Mouse (Mus musculus) liver, embryonic 16.5 days (tissue): ENCODE data around the gene Srgap2. TPM values are rescaled to one million over a fixed set of nuclear protein-coding genes. Genes with fewer than 3 reads are reported as not detected.
"Not testable (repeated sequence)": the region's sequence is repeated elsewhere in the genome, so short reads cannot be mapped to it uniquely, and the experiment has no call there.

Experiments used
- ATAC-seq: fragments of 200-750 bp; cut with Nextera tagmentation; 2 replicates; pipeline ENCODE4 v1.8.0; 2017; ENCODE audit warnings: low read depth, mild to moderate bottlenecking, moderate number of reproducible peaks, moderate library complexity
- H3K27ac ChIP-seq: fragments of 300-500 bp; sonication (generic); 2 replicates; pipeline ENCODE4 v1.5.1; 2014; ENCODE audit warnings: mild to moderate bottlenecking, low read length
- H3K27me3 ChIP-seq: fragments of 300-500 bp; sonication (generic); 2 replicates; pipeline ENCODE4 v1.6.1; 2014; ENCODE audit warnings: low read depth, low read length, mixed read lengths; ENCODE audit not compliant: control insufficient read depth, insufficient read depth
- H3K36me3 ChIP-seq: fragments of 300-500 bp; sonication (generic); 2 replicates; pipeline ENCODE4 v1.6.1; 2014; ENCODE audit warnings: mild to moderate bottlenecking; ENCODE audit not compliant: control insufficient read depth, insufficient read depth
- H3K4me1 ChIP-seq: fragments of 300-500 bp; sonication (generic); 2 replicates; pipeline ENCODE4 v1.6.1; 2014; ENCODE audit warnings: low read depth, low read length, mixed read lengths; ENCODE audit not compliant: control insufficient read depth
- H3K4me2 ChIP-seq: fragments of 300-500 bp; sonication (generic); 2 replicates; pipeline ENCODE4 v1.6.1; 2014; ENCODE audit warnings: low read depth, low read length, mixed read lengths
- H3K4me3 ChIP-seq: fragments of 300-500 bp; sonication (generic); 2 replicates; pipeline ENCODE4 v1.5.1; 2014; ENCODE audit warnings: low read depth, mild to moderate bottlenecking, low read length
- H3K9ac ChIP-seq: fragments of 300-500 bp; sonication (generic); 2 replicates; pipeline ENCODE4 v1.6.1; 2014; ENCODE audit warnings: low read depth, low read length
- H3K9me3 ChIP-seq: fragments of 300-500 bp; sonication (generic); replicated peaks from 2 replicates; pipeline ENCODE4 v1.6.1; 2016; ENCODE audit warnings: low read length; ENCODE audit not compliant: control insufficient read depth
- WGBS: fragments of 180-500 bp; shearing (Covaris S2); extraction: QIAGEN DNeasy Blood & Tissue Kit; methylation state at CpG from one replicate; pipeline ENCODE4 v1.1.7; 2014; ENCODE audit not compliant: insufficient replicate concordance; 5-methylcytosine and 5-hydroxymethylcytosine counted together
- polyA plus RNA-seq: library from polyadenylated mRNA; unstranded; fragments of >200 nt; fragmentation: Nextera tagmentation; extraction: Ambion mirVana; gene quantifications from 2 replicates; pipeline ENCODE4 v1.2.1, GENCODE M21; 2015

Srgap2 gene
- polyA plus RNA-seq, 1 experiment from 2014 or later: 5.3 TPM

- WGBS: 70% methylated on average over 2 of the region's 2 CpGs
- no peak overlapping the region for H3K27ac ChIP-seq
Measured at GRCm38 (mm10) chr1:131347708-131348107, 179.4 kb downstream of the Srgap2 start.

DNA sequence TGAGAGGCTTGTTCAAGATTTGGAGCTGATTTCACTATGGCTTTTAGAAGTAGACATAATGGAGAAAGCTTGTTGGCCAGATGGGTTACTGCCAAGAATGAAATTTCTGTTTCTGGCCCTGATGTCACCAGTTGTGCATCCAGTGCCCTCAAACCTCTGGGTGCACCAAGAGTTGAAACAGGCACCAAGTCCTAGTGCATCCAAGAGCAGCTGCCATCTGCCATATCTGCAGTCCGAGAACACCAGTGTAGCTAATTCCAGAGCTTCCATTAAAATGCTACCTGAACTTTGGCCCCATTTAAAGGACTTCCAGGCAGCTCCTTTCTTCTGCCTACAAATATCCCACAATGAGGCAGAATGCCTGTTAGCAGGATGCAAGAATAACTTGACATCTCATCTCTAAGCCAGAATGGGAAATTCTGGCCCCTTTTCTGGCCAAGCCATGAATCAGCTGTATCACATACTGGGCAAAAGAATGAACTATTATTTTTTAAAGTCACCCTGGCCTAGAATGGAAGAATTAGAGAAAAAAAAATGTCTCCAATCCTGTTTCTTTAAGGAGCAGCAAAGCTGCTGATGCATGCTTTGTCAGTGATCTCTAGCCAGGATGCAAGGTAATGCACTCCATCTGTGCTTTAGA is 180.1 kb downstream of the Srgap2 start:
- no peaks in the 10 kb centered on the region for H3K9me3 ChIP-seq
- no peaks in the 10 kb centered on the region for H3K36me3 ChIP-seq
- no peak for ATAC-seq
- no peak overlapping the region for H3K9ac ChIP-seq
- no peak overlapping the region for H3K4me2 ChIP-seq
- H3K4me1 ChIP-seq: no peaks in the 10 kb centered on the region
- H3K27me3 ChIP-seq: no peaks in the 10 kb centered on the region
- 45% methylated on average over 1 of the region's 1 CpGs for WGBS
- no peak overlapping the region for H3K27ac ChIP-seq
- no peak overlapping the region for H3K4me3 ChIP-seq

More at GRCm38 (mm10) chr1:131347708-131348107, 179.4 kb downstream of the Srgap2 start:
- Histone ChIP-seq H3K4me2 (no peak overlapping the region), H3K36me3 (no peaks in the 10 kb centered on the region), H3K4me1 (no peaks in the 10 kb centered on the region), H3K4me3 (no peak overlapping the region), H3K9ac (no peak overlapping the region), H3K27me3 (no peaks in the 10 kb centered on the region), H3K9me3 (no peaks in the 10 kb centered on the region)
- ATAC-seq: no peak

GRCm38 (mm10) chr1:131345422-131346419 is 181.4 kb downstream of the Srgap2 start:
- no peak overlapping the region for H3K4me3 ChIP-seq
- no peaks in the 10 kb centered on the region for H3K36me3 ChIP-seq
- no peak overlapping the region for H3K4me2 ChIP-seq
- ATAC-seq: no peak
- no peak overlapping the region for H3K27ac ChIP-seq
- no peaks in the 10 kb centered on the region for H3K9me3 ChIP-seq
- 55% methylated on average over 5 of the region's 5 CpGs for WGBS
- H3K27me3 ChIP-seq: no peaks in the 10 kb centered on the region
- H3K4me1 ChIP-seq: no peaks in the 10 kb centered on the region
- H3K9ac ChIP-seq: no peak overlapping the region

DNA sequence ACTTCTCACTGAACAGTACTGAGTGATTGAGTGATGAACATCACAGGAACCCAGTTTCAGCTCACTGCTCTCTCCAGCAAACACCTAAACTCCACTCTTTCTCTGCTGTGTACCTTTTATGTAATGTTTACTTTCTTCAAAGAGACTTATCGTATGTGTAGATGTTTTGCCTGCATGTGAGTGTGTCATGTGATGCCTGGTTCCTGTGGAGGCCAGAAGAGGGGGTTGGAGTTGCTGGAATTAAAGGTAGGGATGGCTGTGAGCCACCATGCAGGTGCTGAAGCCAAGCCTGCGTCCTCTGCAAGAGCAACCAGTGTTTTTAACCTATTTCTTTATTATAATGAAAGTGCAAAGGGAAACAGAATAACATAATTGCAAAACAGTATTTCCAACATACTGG is 182.5 kb downstream of the Srgap2 start:
- Histone ChIP-seq H3K36me3 (no peaks in the 10 kb centered on the region), H3K27ac (no peak overlapping the region), H3K9ac (no peak overlapping the region), H3K4me3 (no peak overlapping the region), H3K9me3 (no peaks in the 10 kb centered on the region), H3K4me1 (no peaks in the 10 kb centered on the region), H3K27me3 (no peaks in the 10 kb centered on the region), H3K4me2 (no peak overlapping the region)
- 57% methylated on average over 2 of the region's 2 CpGs for WGBS
- ATAC-seq: no peak; the same call in 1 of the 2 replicates

- no peak overlapping the region for H3K27ac ChIP-seq
- no peaks in the 10 kb centered on the region for H3K27me3 ChIP-seq
- no peak overlapping the region for H3K4me3 ChIP-seq
- H3K4me2 ChIP-seq: no peak overlapping the region
- no peaks in the 10 kb centered on the region for H3K9me3 ChIP-seq
- 69% methylated on average over 5 of the region's 5 CpGs for WGBS
- no peak for ATAC-seq
- no peak overlapping the region for H3K9ac ChIP-seq
- H3K4me1 ChIP-seq: no peaks in the 10 kb centered on the region
- H3K36me3 ChIP-seq: no peaks in the 10 kb centered on the region
Measured at GRCm38 (mm10) chr1:131336017-131336416, 191.1 kb downstream of the Srgap2 start.

DNA sequence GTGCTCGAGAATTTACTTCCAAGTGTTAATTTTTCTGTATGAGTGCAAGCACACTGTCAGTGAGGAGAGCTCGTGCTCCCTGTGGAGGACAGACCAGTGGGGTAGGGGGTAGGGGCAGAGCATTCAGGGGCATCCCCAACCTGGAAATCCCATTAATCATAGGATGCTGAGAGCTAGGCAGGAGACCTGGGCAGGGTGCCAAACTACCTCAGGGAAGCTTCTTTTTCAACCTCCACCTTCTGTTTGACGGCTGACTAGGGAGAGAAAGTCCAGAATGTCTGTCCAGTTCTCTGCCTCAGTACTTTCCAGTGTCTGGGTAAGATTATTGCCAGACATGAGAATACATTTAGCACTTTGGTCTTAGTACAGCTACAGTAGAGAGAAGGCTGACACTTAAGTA is 191.5 kb downstream of the Srgap2 start:
- no peak overlapping the region for H3K4me2 ChIP-seq
- H3K4me1 ChIP-seq: no peaks in the 10 kb centered on the region
- H3K4me3 ChIP-seq: no peak overlapping the region
- WGBS: 63% methylated on average over 3 of the region's 3 CpGs
- no peaks in the 10 kb centered on the region for H3K9me3 ChIP-seq
- no peak overlapping the region for H3K9ac ChIP-seq
- no peaks in the 10 kb centered on the region for H3K36me3 ChIP-seq
- H3K27me3 ChIP-seq: no peaks in the 10 kb centered on the region
- no peak for ATAC-seq
- H3K27ac ChIP-seq: no peak overlapping the region

DNA sequence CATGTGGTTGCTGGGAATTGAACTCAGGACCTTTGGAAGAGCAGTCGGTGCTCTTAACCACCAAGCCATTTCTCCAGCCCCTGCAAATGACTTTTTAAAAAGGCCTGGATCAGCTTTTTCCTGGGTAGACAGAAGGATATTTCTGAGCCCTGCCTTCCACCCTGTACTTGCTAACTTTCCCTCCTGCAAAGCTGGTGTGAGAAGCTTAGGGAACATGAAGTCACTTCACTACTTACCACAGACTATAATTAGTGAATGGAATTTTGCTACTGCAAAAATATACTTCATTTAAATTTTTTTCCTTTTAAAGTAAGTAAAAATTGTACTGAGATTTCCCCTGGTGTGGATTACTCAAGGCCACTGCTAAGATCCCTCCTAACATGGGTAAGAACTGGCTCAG is 196.0 kb downstream of the Srgap2 start:
- Histone ChIP-seq H3K4me2 (no peak overlapping the region), H3K9me3 (no peaks in the 10 kb centered on the region), H3K4me1 (no peaks in the 10 kb centered on the region), H3K4me3 (no peak overlapping the region), H3K27ac (no peak overlapping the region), H3K36me3 (no peaks in the 10 kb centered on the region), H3K27me3 (no peaks in the 10 kb centered on the region), H3K9ac (no peak overlapping the region)
- ATAC-seq: no peak
- 65% methylated on average over 1 of the region's 1 CpGs for WGBS

DNA sequence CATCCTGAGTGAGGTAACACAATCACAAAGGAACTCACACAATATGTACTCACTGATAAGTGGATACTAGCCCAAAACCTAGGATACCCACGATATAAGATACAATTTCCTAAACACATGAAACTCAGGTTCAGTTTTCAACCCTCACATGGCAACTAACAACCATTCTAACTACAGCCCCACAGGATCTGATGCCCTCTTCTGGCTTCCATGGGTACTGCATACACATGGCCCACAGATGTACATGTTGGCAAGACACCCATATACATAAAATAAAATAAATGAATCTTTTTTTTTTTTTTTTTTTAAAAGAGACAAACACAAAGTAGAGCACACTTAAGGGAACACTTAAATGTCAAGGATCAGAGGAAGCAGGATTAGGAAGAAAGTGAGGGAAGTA is 198.1 kb downstream of the Srgap2 start:
- not testable (repeated sequence) for H3K4me1 ChIP-seq, H3K27ac ChIP-seq, H3K4me2 ChIP-seq, H3K27me3 ChIP-seq, ATAC-seq, H3K9ac ChIP-seq, H3K9me3 ChIP-seq, H3K36me3 ChIP-seq, H3K4me3 ChIP-seq
- 74% methylated on average over 1 of the region's 1 CpGs for WGBS

DNA sequence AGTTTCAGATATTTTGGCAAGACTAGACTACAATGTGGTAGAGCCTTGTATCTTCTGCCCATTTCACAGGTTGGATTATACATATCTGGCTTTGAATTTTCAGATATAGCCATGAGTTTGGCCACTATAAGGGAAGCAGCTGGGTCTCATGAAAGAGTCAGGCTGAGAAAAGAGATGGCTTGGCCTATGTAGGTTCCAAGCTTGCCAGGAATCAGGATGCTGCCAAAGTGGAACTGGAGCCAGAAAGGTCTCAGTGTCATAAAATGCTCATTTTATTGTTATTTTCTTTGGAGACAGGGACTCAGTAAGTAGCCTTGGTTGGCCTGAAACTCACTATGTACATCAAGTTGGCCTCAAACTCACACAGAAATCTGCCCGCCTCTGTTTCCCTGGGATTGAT is 200.0 kb downstream of the Srgap2 start:
- 70% methylated on average over 1 of the region's 1 CpGs for WGBS
- Histone ChIP-seq H3K9me3 (no peaks in the 10 kb centered on the region), H3K4me1 (no peaks in the 10 kb centered on the region), H3K9ac (no peak overlapping the region), H3K36me3 (no peaks in the 10 kb centered on the region), H3K4me2 (no peak overlapping the region), H3K27me3 (no peaks in the 10 kb centered on the region), H3K27ac (no peak overlapping the region), H3K4me3 (no peak overlapping the region)
- ATAC-seq: no peak
